Mouse (Mus musculus): Measurements from ENCODE around the gene Sptssb. TPM values are rescaled to one million over a fixed set of nuclear protein-coding genes. Genes with fewer than 3 reads are reported as not detected.

The Sptssb gene
- polyA plus RNA-seq, 1 experiment from 2014 or later: 0.08 TPM

DNA sequence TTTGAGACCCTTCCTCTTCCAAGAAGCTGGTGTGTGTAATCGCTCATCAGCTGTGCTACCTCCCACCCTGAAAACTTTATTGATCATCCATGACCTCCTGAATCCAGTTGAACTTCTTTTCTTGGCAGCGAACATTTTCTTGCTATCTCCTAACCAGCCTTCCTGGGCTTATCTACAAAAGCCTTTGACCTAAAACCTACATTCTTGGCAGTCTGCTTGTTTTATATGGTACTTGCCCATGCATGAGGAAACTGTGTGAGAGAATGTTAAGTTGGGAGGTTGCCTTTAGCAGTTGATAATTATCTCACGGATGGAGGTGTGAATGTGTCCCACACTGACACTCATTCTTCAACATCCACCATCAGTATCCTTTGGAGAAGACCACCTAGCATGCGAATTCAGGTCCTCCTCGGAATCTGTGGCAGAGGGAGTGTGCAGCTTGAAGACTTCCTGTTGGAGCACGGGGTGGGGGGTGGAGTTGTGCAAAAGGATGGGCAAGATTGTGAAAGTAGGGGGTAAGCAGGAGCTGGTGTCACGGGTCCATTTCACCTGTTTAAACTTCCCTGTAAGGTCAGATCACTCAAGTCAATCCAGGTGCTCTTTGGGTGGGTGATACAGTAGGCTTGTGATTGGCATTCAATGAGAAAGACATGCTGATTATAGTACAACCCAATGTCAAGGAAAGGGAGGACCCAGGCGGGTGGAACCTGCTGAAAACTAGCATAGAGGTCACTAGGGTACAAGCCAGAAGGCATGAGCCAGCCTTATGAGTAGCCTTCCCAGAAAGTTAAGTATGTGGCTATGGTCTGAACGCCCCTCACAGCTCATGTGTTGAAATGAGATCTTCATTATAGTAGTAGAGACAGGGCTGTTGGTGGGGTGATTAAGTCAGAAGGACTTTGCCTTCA lies 32.7 kb upstream of the Sptssb start:
- ChIA-PET CTCF (interaction anchor here (1.4 kb wide), 2 partner anchors 10 to 20 kb away, joined by 3 read pairs; no protein-coding TSS in a partner anchor), POLR2A (no interaction called here)
- peaks cover 19% of the 10 kb centered on the region for H3K27me3 ChIP-seq
- ATAC-seq (peak; percentile 39), DNase-seq (ENCODE audit: low read depth, low spot score) (no peak)
- in situ Hi-C loops (cut with MboI; ENCODE audit: low pct_unique_long_range_greater_than_20kb): loop anchor here (10.0 to 25.0 kb wide), 2 partner anchors 658 to 930 kb away; no protein-coding TSS in a partner anchor
- no peak for TF ChIP-seq CTCF (IDR thresholded peaks at IDR 0.05)

GRCm38 (mm10) chr3:69885866-69886265 lies 26.1 kb upstream of the Sptssb start:
- no peak for ATAC-seq
- DNase-seq (ENCODE audit: low read depth, low spot score): no peak
- H3K27me3 ChIP-seq: peaks cover 22% of the 10 kb centered on the region
- in situ Hi-C loops (cut with MboI; ENCODE audit: low pct_unique_long_range_greater_than_20kb): loop anchor here (25.0 kb wide), 1 partner anchor 924 kb away; no protein-coding TSS in a partner anchor
- CTCF ChIA-PET: interaction anchor here (1.2 kb wide), 1 partner anchor 24 kb away, joined by 3 read pairs; no protein-coding TSS in a partner anchor
- no peak for TF ChIP-seq CTCF (IDR thresholded peaks at IDR 0.05)
- POLR2A ChIA-PET: no interaction called here

GRCm38 (mm10) chr3:69883710-69884109 lies 24.0 kb upstream of the Sptssb start:
- no peak for DNase-seq (ENCODE audit: low read depth, low spot score)
- ATAC-seq: no peak
- no peak for TF ChIP-seq CTCF (IDR thresholded peaks at IDR 0.05)
- POLR2A ChIA-PET: no interaction called here
- in situ Hi-C loops (cut with MboI; ENCODE audit: low pct_unique_long_range_greater_than_20kb): loop anchor here (25.0 kb wide), 1 partner anchor 921 kb away; no protein-coding TSS in a partner anchor
- CTCF ChIA-PET: interaction anchor here (1.3 kb wide), 1 partner anchor 10 kb away, joined by 6 read pairs; no protein-coding TSS in a partner anchor
- peaks cover 39% of the 10 kb centered on the region for H3K27me3 ChIP-seq

DNA sequence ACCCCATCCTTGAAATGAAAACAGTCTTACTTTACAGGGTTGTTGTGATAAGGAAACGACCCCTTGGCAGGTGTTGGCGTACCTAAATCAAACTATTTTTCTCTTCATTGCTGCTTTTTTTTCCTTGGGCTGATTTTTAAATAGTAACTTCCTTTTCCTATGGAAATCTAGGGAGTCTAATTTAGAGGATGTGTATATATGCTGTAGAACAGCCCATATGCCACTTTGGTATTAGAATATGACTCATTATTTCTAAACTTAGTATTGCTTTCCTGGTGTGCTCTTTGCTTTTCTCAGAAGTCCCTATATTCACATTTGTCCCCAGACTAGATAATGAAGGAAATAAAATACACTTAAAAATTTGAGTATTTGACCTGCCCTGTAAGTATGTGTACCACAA lies 17.8 kb upstream of the Sptssb start:
- CTCF ChIA-PET: interaction anchor here (1.2 to 1.9 kb wide), 2 partner anchors 8 to 16 kb away, joined by 3 to 6 read pairs; no protein-coding TSS in a partner anchor
- no peak for ATAC-seq
- POLR2A ChIA-PET: no interaction called here
- H3K27me3 ChIP-seq: peaks cover 57% of the 10 kb centered on the region
- DNase-seq (ENCODE audit: low read depth, low spot score): no peak
- TF ChIP-seq CTCF (IDR thresholded peaks at IDR 0.05): no peak
- in situ Hi-C loops (cut with MboI; ENCODE audit: low pct_unique_long_range_greater_than_20kb): loop anchor here (25.0 kb wide), 1 partner anchor 915 kb away; no protein-coding TSS in a partner anchor

- ChIA-PET CTCF (interaction anchor here (1.9 kb wide), 1 partner anchor 9 kb away, joined by 6 read pairs; no protein-coding TSS in a partner anchor), POLR2A (no interaction called here)
- in situ Hi-C loops (cut with MboI; ENCODE audit: low pct_unique_long_range_greater_than_20kb): loop anchor here (25.0 kb wide), 1 partner anchor 912 kb away; no protein-coding TSS in a partner anchor
- peaks cover 64% of the 10 kb centered on the region for H3K27me3 ChIP-seq
- ATAC-seq (no peak), DNase-seq (ENCODE audit: low read depth, low spot score) (peak; percentile 12)
- no peak for TF ChIP-seq CTCF (IDR thresholded peaks at IDR 0.05)
Measured at GRCm38 (mm10) chr3:69874721-69875120, 15.0 kb upstream of the Sptssb start.

GRCm38 (mm10) chr3:69872661-69873327 lies 13.1 kb upstream of the Sptssb start:
- peaks cover 54% of the 10 kb centered on the region for H3K27me3 ChIP-seq
- ChIA-PET POLR2A (no interaction called here), CTCF (interaction anchor here (1.9 kb wide), 1 partner anchor 11 kb away, joined by 6 read pairs; no protein-coding TSS in a partner anchor)
- in situ Hi-C loops (cut with MboI; ENCODE audit: low pct_unique_long_range_greater_than_20kb): no loop called here
- ATAC-seq (no peak), DNase-seq (ENCODE audit: low read depth, low spot score) (no peak)
- no peak for TF ChIP-seq CTCF (IDR thresholded peaks at IDR 0.05)

- ATAC-seq (no peak), DNase-seq (ENCODE audit: low read depth, low spot score) (no peak)
- in situ Hi-C loops (cut with MboI; ENCODE audit: low pct_unique_long_range_greater_than_20kb): no loop called here
- ChIA-PET POLR2A (no interaction called here), CTCF (interaction anchor here (1.1 kb wide), 1 partner anchor 10 kb away, joined by 4 read pairs; no protein-coding TSS in a partner anchor)
- no peak for TF ChIP-seq CTCF (IDR thresholded peaks at IDR 0.05)
- H3K27me3 ChIP-seq: peaks cover 58% of the 10 kb centered on the region
Measured at GRCm38 (mm10) chr3:69871174-69871573, 11.4 kb upstream of the Sptssb start.

GRCm38 (mm10) chr3:69869702-69870101 lies 10.0 kb upstream of the Sptssb start:
- POLR2A ChIA-PET: no interaction called here
- no peak for ATAC-seq
- no peak for DNase-seq (ENCODE audit: low read depth, low spot score)
- no peak for TF ChIP-seq CTCF (IDR thresholded peaks at IDR 0.05)
- CTCF ChIA-PET: interaction anchor here (1.5 kb wide), 1 partner anchor 8 kb away, joined by 6 read pairs; no protein-coding TSS in a partner anchor
- H3K27me3 ChIP-seq: peaks cover 52% of the 10 kb centered on the region
- in situ Hi-C loops (cut with MboI; ENCODE audit: low pct_unique_long_range_greater_than_20kb): no loop called here

GRCm38 (mm10) chr3:69861789-69862395 lies 2.2 kb upstream of the Sptssb start:
- ChIA-PET CTCF (interaction anchor here (1.0 to 1.4 kb wide), 3 partner anchors 9 to 24 kb away, joined by 3 to 4 read pairs (median 3); no protein-coding TSS in a partner anchor), POLR2A (no interaction called here)
- DNase-seq (ENCODE audit: low read depth, low spot score): no peak
- in situ Hi-C loops (cut with MboI; ENCODE audit: low pct_unique_long_range_greater_than_20kb): no loop called here
- ATAC-seq: no peak
- peaks cover 61% of the 10 kb centered on the region for H3K27me3 ChIP-seq
- TF ChIP-seq CTCF (IDR thresholded peaks at IDR 0.05): no peak

Data from Patski (cell line).